Mouse (Mus musculus) ZHBTc4 (cell line): Measurements from ENCODE around the gene Fbxo33.

Experiments
- DNase-seq: peaks from one replicate; pipeline ENCODE4 v3.0.0-alpha.2; 2011; ENCODE audit warnings: low read depth, low spot score

Fbxo33 gene

GRCm38 (mm10) chr12:59198750-59199149, 20.8 kb downstream of the Fbxo33 start:
- peak; percentile 23 for DNase-seq

- DNase-seq, result no peak
Observed at GRCm38 (mm10) chr12:59195941-59196340, 23.6 kb downstream of the Fbxo33 start.

DNA sequence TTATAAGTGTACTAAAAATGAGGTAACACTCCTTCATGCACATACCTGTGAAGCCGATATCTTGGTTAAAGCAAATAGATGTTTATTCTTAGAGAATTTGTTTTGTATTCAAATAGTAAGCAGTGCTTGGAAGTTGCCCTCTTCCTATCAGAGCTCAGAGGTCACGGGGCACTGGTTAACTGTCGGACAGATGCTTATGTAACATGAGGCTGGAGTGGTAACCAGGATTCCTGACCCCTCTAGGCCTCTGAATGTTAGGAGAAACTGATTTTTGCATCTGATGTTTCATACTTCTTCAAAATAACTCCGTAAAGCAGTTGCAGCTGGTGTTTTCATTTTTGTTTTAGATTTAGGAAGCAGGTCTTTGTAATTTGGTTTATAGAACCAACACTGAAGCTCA, 24.5 kb downstream of the Fbxo33 start:
- no peak for DNase-seq

- no peak for DNase-seq
Observed at GRCm38 (mm10) chr12:59194341-59195003, 25.1 kb downstream of the Fbxo33 start.

- DNase-seq, result no peak
Observed at GRCm38 (mm10) chr12:59193637-59194036, 25.9 kb downstream of the Fbxo33 start.

DNA sequence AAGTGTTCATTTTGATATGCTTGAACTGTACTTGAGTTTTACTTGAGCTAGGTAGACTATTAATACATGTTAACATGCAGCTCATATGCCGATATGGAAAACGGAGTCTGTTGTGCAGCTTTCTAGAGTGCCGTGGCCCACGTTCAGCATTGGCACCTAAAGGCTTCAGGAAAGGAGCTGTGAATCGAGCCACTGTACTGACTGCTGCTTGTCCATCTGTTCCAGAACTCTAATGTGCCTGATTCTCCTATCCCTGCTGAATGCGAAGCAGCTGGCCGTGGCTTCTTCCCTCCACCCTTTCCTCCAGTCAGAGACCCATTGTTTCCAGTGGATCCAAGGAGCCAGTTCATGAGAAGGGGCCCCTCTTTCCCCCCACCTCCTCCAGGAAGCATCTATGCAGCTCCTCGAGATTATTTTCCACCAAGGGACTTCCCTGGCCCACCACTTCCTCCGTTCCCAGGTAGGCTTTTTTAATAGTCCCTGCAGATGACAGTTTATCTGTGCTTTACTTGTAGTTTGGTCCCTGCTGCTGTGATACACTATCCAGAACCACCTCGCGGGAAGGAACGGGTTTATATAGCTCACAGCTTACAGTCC, 31.3 kb downstream of the Fbxo33 start:
- DNase-seq, result no peak

DNA sequence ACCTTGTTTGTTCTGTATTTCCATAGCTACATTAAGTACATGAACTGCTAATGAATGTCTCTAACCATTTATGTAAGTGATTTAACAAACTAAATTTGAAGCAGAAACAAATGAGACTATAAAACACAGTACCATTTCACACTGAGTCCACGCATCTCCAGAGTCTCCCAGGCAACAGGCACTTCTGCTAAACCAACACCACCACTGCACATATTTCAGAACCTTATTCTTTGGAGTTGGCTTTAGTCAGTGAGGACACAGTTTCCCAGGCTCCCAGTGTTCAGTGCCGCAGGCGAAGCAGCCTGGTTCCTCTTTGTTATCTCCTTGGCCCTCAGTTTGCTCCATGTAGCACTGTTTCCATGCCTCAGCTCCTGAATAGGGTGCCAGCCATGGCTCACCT, 41.7 kb downstream of the Fbxo33 start:
- no peak for DNase-seq

- no peak for DNase-seq
Observed at GRCm38 (mm10) chr12:59169935-59170334, 49.6 kb downstream of the Fbxo33 start.

DNA sequence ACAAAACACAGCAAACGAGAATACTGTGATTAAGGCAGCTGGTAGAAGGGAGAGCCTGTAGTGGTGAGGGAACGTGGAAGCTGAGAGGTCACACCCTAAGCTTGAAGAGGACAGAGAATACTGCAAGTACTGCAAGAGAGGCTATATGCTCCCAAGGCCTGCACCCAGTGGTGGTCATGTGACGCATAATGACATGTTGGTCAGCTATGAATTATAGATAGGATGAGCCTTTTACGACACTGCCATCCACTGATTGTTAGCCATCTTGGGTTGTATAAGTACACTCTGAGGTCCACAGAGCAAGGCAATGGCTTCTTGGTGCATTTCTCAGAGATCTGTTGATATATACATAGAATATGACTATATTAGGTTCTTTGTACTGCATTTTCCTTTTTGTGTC, 53.0 kb downstream of the Fbxo33 start:
- no peak for DNase-seq

DNA sequence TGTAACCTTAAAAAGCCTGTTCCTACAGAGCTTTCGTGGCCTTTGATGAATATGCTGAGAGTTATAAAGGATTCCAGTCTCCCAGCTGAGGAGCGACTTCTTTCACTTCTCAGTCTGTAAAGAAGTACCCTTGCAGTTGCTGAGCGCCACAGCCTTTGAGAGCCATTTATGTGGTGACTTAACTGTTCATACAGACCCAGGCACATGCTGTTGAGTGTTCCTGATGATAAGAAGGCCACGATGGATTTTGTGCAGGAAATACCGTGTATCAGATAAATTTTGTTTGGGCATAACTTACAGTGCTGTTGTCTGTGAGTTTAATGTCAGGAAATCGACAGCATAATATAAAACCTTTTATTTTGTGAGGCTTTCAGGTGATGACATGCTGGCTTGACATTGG, 55.0 kb downstream of the Fbxo33 start:
- no peak for DNase-seq

DNA sequence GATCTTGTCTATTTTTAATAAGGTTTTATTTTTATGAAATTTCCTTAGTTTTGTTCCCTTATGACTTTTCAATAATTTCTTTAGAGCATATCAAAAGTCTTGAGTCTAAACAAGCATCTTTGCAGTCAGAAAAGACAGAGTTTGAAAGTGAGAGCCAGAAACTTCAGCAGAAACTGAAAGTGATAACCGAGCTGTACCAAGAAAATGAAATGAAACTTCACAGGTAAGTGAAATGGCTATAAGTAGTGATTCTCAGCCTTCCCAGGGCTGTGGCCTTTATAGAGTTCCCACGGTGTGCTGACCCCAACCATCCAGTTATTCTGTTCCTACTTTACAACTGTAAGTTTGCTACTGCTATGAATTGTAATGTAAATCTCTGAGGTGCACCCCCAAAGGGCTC, 56.7 kb downstream of the Fbxo33 start:
- no peak for DNase-seq

GRCm38 (mm10) chr12:59161091-59161490, 58.4 kb downstream of the Fbxo33 start:
- DNase-seq, result no peak
